Mouse (Mus musculus): ENCODE data around the gene Arl5a. TPM values are rescaled to one million over a fixed set of nuclear protein-coding genes. Genes with fewer than 3 reads are reported as not detected.
A peak's percentile ranks its signal among the peaks of the same experiment; 100 is the strongest.

The Arl5a gene
- polyA plus RNA-seq, 1 experiment from 2014 or later = 22.3 TPM

DNA sequence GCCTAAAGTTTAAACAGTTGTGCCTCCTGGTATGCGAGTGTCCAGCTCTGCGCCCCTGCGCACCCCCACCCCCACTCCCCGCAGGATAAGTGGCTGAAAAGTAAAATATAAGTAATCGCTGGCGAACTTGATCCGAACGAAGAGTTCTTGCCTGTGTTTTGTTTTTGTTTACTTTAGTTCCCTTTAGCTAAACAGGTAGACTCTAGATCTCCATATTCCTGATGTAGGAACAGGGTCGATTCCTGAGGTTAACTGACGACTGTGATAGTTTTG, 758 bp upstream of the Arl5a start:
- H3K4me1 ChIP-seq (ENCODE audit: control insufficient read depth, low read depth, low read length) = peaks cover 24% of the 10 kb centered on the region
- WGBS (ENCODE audit: insufficient replicate concordance) = 22% methylated on average over 10 of the region's 10 CpGs
- H3K4me3 ChIP-seq (ENCODE audit: low read depth, low read length) = peak overlapping the region; percentile 95
- H3K36me3 ChIP-seq (ENCODE audit: control insufficient read depth, insufficient read depth) = no peaks in the 10 kb centered on the region
- no peak for ATAC-seq (ENCODE audit: low read depth)
- H3K27me3 ChIP-seq (ENCODE audit: control insufficient read depth, insufficient read depth, low read depth, low read length) = no peaks in the 10 kb centered on the region
- no peaks in the 10 kb centered on the region for H3K9me3 ChIP-seq (replicated peaks; ENCODE audit: control insufficient read depth, low read length)
- peak overlapping the region; percentile 91 for H3K4me2 ChIP-seq (ENCODE audit: low read depth, low read length)
- H3K27ac ChIP-seq (ENCODE audit: low read length) = peak overlapping the region; percentile 69
- H3K9ac ChIP-seq (ENCODE audit: low read depth, low read length) = peak overlapping the region; percentile 72

DNA sequence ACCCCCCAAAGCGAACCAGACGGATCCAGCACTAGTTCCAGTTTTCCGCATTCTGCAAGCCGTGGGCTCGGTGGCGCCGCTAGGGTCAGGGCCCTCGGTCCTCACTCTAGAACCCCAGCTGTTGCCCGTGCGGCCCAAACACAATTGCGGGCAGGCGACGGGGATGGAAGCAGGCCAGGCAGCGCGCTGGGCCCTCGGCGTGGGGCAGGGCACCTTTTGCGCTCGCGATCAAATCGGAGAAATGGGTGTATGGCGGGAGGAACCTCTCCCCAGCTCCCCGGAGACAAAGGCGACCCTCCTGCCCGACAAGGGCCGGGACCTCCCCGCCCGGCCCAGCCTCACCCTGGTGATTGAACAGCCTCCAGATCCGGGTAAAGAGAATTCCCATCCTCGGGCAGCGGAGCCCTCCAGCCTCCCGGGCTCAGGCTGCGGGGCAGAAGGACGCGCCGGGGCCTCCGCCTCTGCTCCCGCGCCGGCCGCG, 413 bp downstream of the Arl5a start:
- peak overlapping the region; percentile 70 for H3K4me2 ChIP-seq (ENCODE audit: low read depth, low read length)
- H3K36me3 ChIP-seq (ENCODE audit: control insufficient read depth, insufficient read depth) = no peaks in the 10 kb centered on the region
- no peaks in the 10 kb centered on the region for H3K9me3 ChIP-seq (replicated peaks; ENCODE audit: control insufficient read depth, low read length)
- peaks cover 33% of the 10 kb centered on the region for H3K4me1 ChIP-seq (ENCODE audit: control insufficient read depth, low read depth, low read length)
- peak overlapping the region; percentile 88 for H3K27ac ChIP-seq (ENCODE audit: low read length)
- H3K27me3 ChIP-seq (ENCODE audit: control insufficient read depth, insufficient read depth, low read depth, low read length) = no peaks in the 10 kb centered on the region
- H3K4me3 ChIP-seq (ENCODE audit: low read depth, low read length) = peak overlapping the region; percentile 95
- peak; percentile 61 for ATAC-seq (ENCODE audit: low read depth)
- 0% methylated on average over 41 of the region's 42 CpGs for WGBS (ENCODE audit: insufficient replicate concordance)
- peak overlapping the region; percentile 98 for H3K9ac ChIP-seq (ENCODE audit: low read depth, low read length)

DNA sequence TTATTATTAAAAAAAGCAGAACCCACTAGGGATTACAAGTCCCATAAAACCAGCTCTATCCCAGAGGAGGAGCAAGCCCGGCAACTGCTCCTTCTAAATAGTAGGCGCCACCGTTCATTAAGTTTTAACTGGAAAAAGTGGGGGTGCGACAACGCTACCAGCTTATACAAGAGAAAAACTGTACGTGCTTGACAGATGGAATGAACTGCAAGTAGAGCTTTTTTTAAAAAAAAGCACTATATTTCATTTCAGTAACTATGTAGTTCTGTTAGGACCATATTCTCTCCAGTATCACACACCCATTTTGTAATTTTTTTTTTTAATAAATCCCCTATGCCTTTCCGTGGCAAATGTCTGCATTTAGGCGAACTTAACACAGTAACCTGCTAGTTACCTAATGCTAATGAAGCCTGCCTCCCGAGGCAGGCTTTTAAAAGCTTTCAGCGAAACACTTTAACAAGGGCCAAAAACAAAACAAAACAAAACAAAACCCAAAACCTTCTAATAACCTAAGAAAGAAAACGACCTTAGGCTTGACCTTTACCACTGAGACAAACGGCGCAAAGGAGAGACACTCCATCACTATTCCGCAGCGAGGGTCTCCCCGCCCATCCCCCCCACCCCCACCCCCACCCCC, 972 bp downstream of the Arl5a start:
- Histone ChIP-seq H3K9me3 (replicated peaks; ENCODE audit: control insufficient read depth, low read length) (no peaks in the 10 kb centered on the region), H3K4me2 (ENCODE audit: low read depth, low read length) (peak overlapping the region; percentile 70), H3K4me1 (ENCODE audit: control insufficient read depth, low read depth, low read length) (peaks cover 35% of the 10 kb centered on the region), H3K4me3 (ENCODE audit: low read depth, low read length) (peak overlapping the region; percentile 95), H3K27me3 (ENCODE audit: control insufficient read depth, insufficient read depth, low read depth, low read length) (no peaks in the 10 kb centered on the region), H3K36me3 (ENCODE audit: control insufficient read depth, insufficient read depth) (no peaks in the 10 kb centered on the region), H3K27ac (ENCODE audit: low read length) (peak overlapping the region; percentile 88), H3K9ac (ENCODE audit: low read depth, low read length) (peak overlapping the region; percentile 98)
- ATAC-seq (ENCODE audit: low read depth) = no peak
- 2% methylated on average over 16 of the region's 16 CpGs for WGBS (ENCODE audit: insufficient replicate concordance)

DNA sequence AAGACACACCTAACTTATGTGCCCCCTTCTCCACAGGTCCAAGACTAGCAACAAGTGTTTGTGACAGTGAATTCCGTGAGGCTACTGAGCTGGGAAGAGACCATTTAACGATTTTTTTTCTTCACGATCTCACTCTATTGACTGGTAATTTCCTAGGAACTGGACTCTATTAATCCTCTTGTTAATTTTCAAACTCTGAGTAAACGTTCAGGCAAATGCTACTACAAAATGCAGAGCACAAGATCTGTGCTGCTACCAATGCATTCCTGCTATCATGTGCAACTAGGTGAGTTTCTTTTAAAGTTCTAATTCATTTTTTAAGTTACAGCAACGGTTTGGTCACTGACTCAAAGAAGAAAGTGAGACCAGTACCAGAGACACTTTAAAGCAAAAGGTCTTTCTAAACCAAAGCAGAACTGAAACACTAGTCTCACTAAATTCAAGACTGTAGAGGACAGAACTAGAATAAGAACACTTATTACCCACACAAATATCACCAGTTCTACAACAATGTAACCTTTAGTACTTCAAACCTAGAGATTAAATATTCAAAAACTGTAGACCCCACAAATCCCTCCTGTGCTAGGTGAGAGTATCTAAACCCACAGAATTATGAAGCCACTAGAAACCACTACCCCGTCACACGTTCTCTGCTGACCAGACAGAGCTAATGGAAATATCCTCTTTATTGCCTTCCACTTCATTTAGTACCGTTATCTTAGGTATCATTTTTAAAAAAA, 1.7 kb downstream of the Arl5a start:
- Histone ChIP-seq H3K36me3 (ENCODE audit: control insufficient read depth, insufficient read depth) (no peaks in the 10 kb centered on the region), H3K27me3 (ENCODE audit: control insufficient read depth, insufficient read depth, low read depth, low read length) (no peaks in the 10 kb centered on the region), H3K27ac (ENCODE audit: low read length) (peak overlapping the region; percentile 73), H3K4me1 (ENCODE audit: control insufficient read depth, low read depth, low read length) (peaks cover 37% of the 10 kb centered on the region), H3K9me3 (replicated peaks; ENCODE audit: control insufficient read depth, low read length) (no peaks in the 10 kb centered on the region), H3K4me3 (ENCODE audit: low read depth, low read length) (peak overlapping the region; percentile 95), H3K4me2 (ENCODE audit: low read depth, low read length) (peak overlapping the region; percentile 70), H3K9ac (ENCODE audit: low read depth, low read length) (peak overlapping the region; percentile 98)
- 27% methylated on average over 8 of the region's 8 CpGs for WGBS (ENCODE audit: insufficient replicate concordance)
- no peak for ATAC-seq (ENCODE audit: low read depth)

DNA sequence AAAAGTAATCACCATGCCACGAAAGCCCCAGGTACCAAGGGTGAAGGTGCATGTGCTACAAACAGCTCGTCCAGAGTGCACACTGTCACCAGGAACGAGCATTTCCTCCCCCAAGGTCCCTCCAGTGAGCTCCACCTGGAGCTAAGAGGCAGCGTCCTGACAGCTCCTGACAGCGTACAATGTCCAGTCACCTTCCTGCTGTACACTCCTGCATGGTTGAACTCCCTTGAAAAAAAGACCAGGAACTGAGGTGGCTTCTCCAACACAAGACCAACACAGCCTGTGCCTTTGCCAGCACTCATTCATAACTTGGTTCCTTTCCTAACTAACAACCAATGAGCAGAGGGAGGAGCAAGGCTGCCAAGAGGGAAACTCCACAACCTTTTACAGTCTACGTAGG, 3.5 kb downstream of the Arl5a start:
- Histone ChIP-seq H3K27ac (ENCODE audit: low read length) (peak overlapping the region; percentile 3; the same call in 1 of the 2 replicates), H3K4me3 (ENCODE audit: low read depth, low read length) (no peak overlapping the region), H3K9me3 (replicated peaks; ENCODE audit: control insufficient read depth, low read length) (no peaks in the 10 kb centered on the region), H3K36me3 (ENCODE audit: control insufficient read depth, insufficient read depth) (peaks cover 3% of the 10 kb centered on the region), H3K4me1 (ENCODE audit: control insufficient read depth, low read depth, low read length) (peaks cover 37% of the 10 kb centered on the region), H3K27me3 (ENCODE audit: control insufficient read depth, insufficient read depth, low read depth, low read length) (no peaks in the 10 kb centered on the region), H3K4me2 (ENCODE audit: low read depth, low read length) (peak overlapping the region; percentile 70), H3K9ac (ENCODE audit: low read depth, low read length) (no peak overlapping the region)
- WGBS (ENCODE audit: insufficient replicate concordance) = 39% methylated on average over 6 of the region's 6 CpGs
- ATAC-seq (ENCODE audit: low read depth) = no peak

DNA sequence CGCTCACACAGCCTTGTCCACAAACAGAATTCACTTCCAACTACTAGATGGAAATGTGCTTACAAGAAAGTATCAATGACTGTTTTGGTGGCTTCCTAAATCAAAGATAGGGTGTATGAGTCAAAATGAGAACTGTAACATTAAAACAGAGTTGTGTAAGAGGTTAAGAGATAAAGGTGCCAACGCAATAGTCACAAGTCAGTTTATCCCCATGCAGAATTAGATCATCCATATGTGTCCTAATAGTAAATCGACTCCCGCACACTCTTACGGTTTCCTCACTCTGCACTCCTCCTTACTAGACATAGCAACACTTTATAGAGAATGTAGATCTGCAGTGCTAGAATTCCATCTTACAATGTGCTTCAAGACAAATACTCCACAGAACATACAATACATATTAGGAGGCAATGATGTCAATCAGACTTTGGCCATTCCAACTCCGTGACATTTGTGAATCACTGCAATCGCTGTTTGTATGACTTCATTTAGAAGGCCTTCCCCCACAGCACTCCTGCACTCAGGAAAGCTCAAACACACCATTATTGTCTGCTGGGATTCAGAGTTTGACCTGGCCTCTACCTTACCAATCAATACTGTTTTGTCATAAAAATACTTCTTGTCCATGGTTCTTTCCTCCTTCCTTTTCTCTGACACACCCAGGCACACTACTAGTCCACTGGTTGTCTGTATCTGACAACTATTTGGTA, 4.5 kb downstream of the Arl5a start:
- peaks cover 34% of the 10 kb centered on the region for H3K4me1 ChIP-seq (ENCODE audit: control insufficient read depth, low read depth, low read length)
- H3K36me3 ChIP-seq (ENCODE audit: control insufficient read depth, insufficient read depth) = peaks cover 10% of the 10 kb centered on the region
- H3K9me3 ChIP-seq (replicated peaks; ENCODE audit: control insufficient read depth, low read length) = no peaks in the 10 kb centered on the region
- no peak overlapping the region for H3K9ac ChIP-seq (ENCODE audit: low read depth, low read length)
- peak overlapping the region; percentile 21 for H3K27ac ChIP-seq (ENCODE audit: low read length)
- no peaks in the 10 kb centered on the region for H3K27me3 ChIP-seq (ENCODE audit: control insufficient read depth, insufficient read depth, low read depth, low read length)
- peak overlapping the region; percentile 18; the same call in 1 of the 2 replicates for H3K4me2 ChIP-seq (ENCODE audit: low read depth, low read length)
- WGBS (ENCODE audit: insufficient replicate concordance) = 66% methylated on average over 7 of the region's 7 CpGs
- ATAC-seq (ENCODE audit: low read depth) = peak; percentile 8; the same call in 1 of the 2 replicates
- H3K4me3 ChIP-seq (ENCODE audit: low read depth, low read length) = no peak overlapping the region

DNA sequence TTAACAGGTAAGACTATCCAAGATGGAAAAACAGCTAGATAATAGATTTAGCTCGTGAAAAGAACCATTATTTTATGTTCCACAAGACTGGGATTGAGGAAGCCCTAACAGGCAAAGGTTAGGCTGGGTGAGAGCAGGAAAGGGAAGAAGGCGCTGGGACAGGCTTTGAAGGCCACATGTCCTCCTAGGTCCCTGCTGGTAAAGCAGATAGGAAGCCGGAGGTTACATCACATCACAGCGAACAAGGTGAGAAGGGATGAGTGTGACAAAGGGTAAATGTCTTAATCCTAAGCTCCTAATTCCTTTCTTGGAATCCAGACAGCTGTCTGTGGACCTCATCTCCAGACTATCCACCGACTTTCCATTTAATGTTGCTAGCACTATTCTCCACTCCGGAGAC, 5.4 kb downstream of the Arl5a start:
- Histone ChIP-seq H3K4me3 (ENCODE audit: low read depth, low read length) (no peak overlapping the region), H3K27me3 (ENCODE audit: control insufficient read depth, insufficient read depth, low read depth, low read length) (no peaks in the 10 kb centered on the region), H3K9ac (ENCODE audit: low read depth, low read length) (no peak overlapping the region), H3K4me1 (ENCODE audit: control insufficient read depth, low read depth, low read length) (peaks cover 34% of the 10 kb centered on the region), H3K9me3 (replicated peaks; ENCODE audit: control insufficient read depth, low read length) (no peaks in the 10 kb centered on the region), H3K27ac (ENCODE audit: low read length) (no peak overlapping the region), H3K4me2 (ENCODE audit: low read depth, low read length) (no peak overlapping the region), H3K36me3 (ENCODE audit: control insufficient read depth, insufficient read depth) (peaks cover 10% of the 10 kb centered on the region)
- no peak for ATAC-seq (ENCODE audit: low read depth)
- 60% methylated on average over 6 of the region's 6 CpGs for WGBS (ENCODE audit: insufficient replicate concordance)

DNA sequence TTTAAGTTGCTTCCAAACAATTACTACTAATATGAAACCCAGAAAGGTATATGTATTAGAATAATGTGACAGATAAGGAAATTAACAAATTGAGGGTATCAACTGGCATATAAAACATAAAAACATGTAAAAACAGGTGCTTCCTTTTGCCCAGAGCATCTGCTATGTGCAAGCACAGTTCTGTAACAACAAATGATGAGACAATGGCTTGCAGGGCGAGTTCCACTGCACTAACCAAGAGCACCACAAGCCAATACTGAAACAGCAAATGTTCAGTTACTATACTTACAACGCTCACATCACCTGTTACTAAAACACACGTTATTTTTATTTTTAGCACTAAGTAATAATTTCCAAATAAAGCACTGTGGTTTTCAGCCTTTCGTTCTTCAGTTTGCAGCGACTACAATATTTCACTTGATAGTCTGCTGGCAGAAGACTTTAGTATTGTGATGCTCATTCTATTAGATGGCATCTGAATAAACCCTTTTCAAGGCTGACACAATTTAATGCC, 12.1 kb downstream of the Arl5a start:
- H3K4me3 ChIP-seq (ENCODE audit: low read depth, low read length) = no peak overlapping the region
- no peak for ATAC-seq (ENCODE audit: low read depth)
- H3K36me3 ChIP-seq (ENCODE audit: control insufficient read depth, insufficient read depth) = peaks cover 46% of the 10 kb centered on the region
- WGBS (ENCODE audit: insufficient replicate concordance) = 89% methylated on average over 5 of the region's 5 CpGs
- H3K27ac ChIP-seq (ENCODE audit: low read length) = no peak overlapping the region
- H3K27me3 ChIP-seq (ENCODE audit: control insufficient read depth, insufficient read depth, low read depth, low read length) = no peaks in the 10 kb centered on the region
- H3K4me1 ChIP-seq (ENCODE audit: control insufficient read depth, low read depth, low read length) = no peaks in the 10 kb centered on the region
- H3K9ac ChIP-seq (ENCODE audit: low read depth, low read length) = no peak overlapping the region
- peaks cover 13% of the 10 kb centered on the region for H3K9me3 ChIP-seq (replicated peaks; ENCODE audit: control insufficient read depth, low read length)
- no peak overlapping the region for H3K4me2 ChIP-seq (ENCODE audit: low read depth, low read length)
